Mouse (Mus musculus): Measurements from ENCODE around the gene Hist2h3c2. TPM values are rescaled to one million over a fixed set of nuclear protein-coding genes. Genes with fewer than 3 reads are reported as not detected.
"Not testable (repeated sequence)": the region's sequence is repeated elsewhere in the genome, so short reads cannot be mapped to it uniquely, and the experiment has no call there.

Hist2h3c2 gene
- polyA plus RNA-seq, 1 experiment from 2014 or later: 9.1 TPM

GRCm38 (mm10) chr3:96269511-96270474 lies 30.9 kb upstream of the Hist2h3c2 start, which contains the start of gene Hist2h2bb:
Hist2h2bb (plus strand) TSS chr3:96269752.
- H3K4me1 ChIP-seq (ENCODE audit: control insufficient read depth, insufficient read depth, low read length): peaks cover under 1% of the 10 kb centered on the region; the same call in 1 of the 2 replicates
- peak; percentile 100 for DNase-seq (ENCODE audit: low spot score)
- H3K27ac ChIP-seq (ENCODE audit: low read depth, low read length): peak within 1 kb of the TSS; percentile 97
- H3K36me3 ChIP-seq (ENCODE audit: control insufficient read depth, insufficient read depth, low read length): no peaks in the 10 kb centered on the region
- no peaks in the 10 kb centered on the region for H3K9me3 ChIP-seq (replicated peaks; ENCODE audit: control insufficient read depth, low read length)
- H3K9ac ChIP-seq (ENCODE audit: low read length): peak within 1 kb of the TSS; percentile 72
- H3K27me3 ChIP-seq (replicated peaks; ENCODE audit: control insufficient read depth, insufficient read depth, low read length): no peaks in the 10 kb centered on the region
- H3K4me2 ChIP-seq (ENCODE audit: low read length): peak within 1 kb of the TSS; percentile 72
- H3K4me3 ChIP-seq (ENCODE audit: low read depth, low read length): peak within 1 kb of the TSS; percentile 38
- peak; percentile 96 for ATAC-seq
- under 1% methylated on average over 45 of the region's 45 CpGs for WGBS

- Histone ChIP-seq H3K9ac (ENCODE audit: low read length) (peak overlapping the region; percentile 70), H3K27ac (ENCODE audit: low read depth, low read length) (peak overlapping the region; percentile 97), H3K4me2 (ENCODE audit: low read length) (peak overlapping the region; percentile 72), H3K4me3 (ENCODE audit: low read depth, low read length) (peak overlapping the region; percentile 38)
- peak; percentile 49 for ATAC-seq
- H3K27me3 ChIP-seq (replicated peaks; ENCODE audit: control insufficient read depth, insufficient read depth, low read length); H3K4me1 ChIP-seq (ENCODE audit: control insufficient read depth, insufficient read depth, low read length); H3K36me3 ChIP-seq (ENCODE audit: control insufficient read depth, insufficient read depth, low read length); H3K9me3 ChIP-seq (replicated peaks; ENCODE audit: control insufficient read depth, low read length); DNase-seq (ENCODE audit: low spot score): not testable (repeated sequence)
- WGBS: under 1% methylated on average over 9 of the region's 44 CpGs
These were observed 29.9 kb upstream of the Hist2h3c2 start for GRCm38 (mm10) chr3:96268776-96269378.

GRCm38 (mm10) chr3:96268051-96268775 lies 29.3 kb upstream of the Hist2h3c2 start, which contains the start of gene Hist2h3b:
Hist2h3b (plus strand) TSS chr3:96268654.
- ATAC-seq: peak; percentile 70
- 14% methylated on average over 28 of the region's 30 CpGs for WGBS
- peak within 1 kb of the TSS; percentile 38 for H3K4me3 ChIP-seq (ENCODE audit: low read depth, low read length)

GRCm38 (mm10) chr3:96267541-96267940 lies 28.6 kb upstream of the Hist2h3c2 start:
- 77% methylated on average over 4 of the region's 4 CpGs for WGBS
- H3K4me3 ChIP-seq (ENCODE audit: low read depth, low read length): no peak overlapping the region
- peaks cover 12% of the 10 kb centered on the region for H3K4me1 ChIP-seq (ENCODE audit: control insufficient read depth, insufficient read depth, low read length)
- DNase-seq (ENCODE audit: low spot score) (no peak), ATAC-seq (no peak)
- H3K27me3 ChIP-seq (replicated peaks; ENCODE audit: control insufficient read depth, insufficient read depth, low read length): no peaks in the 10 kb centered on the region
- no peaks in the 10 kb centered on the region for H3K36me3 ChIP-seq (ENCODE audit: control insufficient read depth, insufficient read depth, low read length)
- peak overlapping the region; percentile 18; the same call in 1 of the 2 replicates for H3K9ac ChIP-seq (ENCODE audit: low read length)
- H3K27ac ChIP-seq (ENCODE audit: low read depth, low read length): peak overlapping the region; percentile 83
- no peaks in the 10 kb centered on the region for H3K9me3 ChIP-seq (replicated peaks; ENCODE audit: control insufficient read depth, low read length)
- peak overlapping the region; percentile 56 for H3K4me2 ChIP-seq (ENCODE audit: low read length)

More at GRCm38 (mm10) chr3:96268051-96268775, 29.3 kb upstream of the Hist2h3c2 start, which contains the start of gene Hist2h3b:
- Histone ChIP-seq H3K27ac (ENCODE audit: low read depth, low read length) (peak within 1 kb of the TSS; percentile 97), H3K4me2 (ENCODE audit: low read length) (peak within 1 kb of the TSS; percentile 72), H3K9me3 (replicated peaks; ENCODE audit: control insufficient read depth, low read length) (no peaks in the 10 kb centered on the region), H3K9ac (ENCODE audit: low read length) (peak within 1 kb of the TSS; percentile 70), H3K36me3 (ENCODE audit: control insufficient read depth, insufficient read depth, low read length) (no peaks in the 10 kb centered on the region), H3K4me1 (ENCODE audit: control insufficient read depth, insufficient read depth, low read length) (peaks cover 12% of the 10 kb centered on the region), H3K27me3 (replicated peaks; ENCODE audit: control insufficient read depth, insufficient read depth, low read length) (no peaks in the 10 kb centered on the region)
- DNase-seq (ENCODE audit: low spot score): peak; percentile 95

GRCm38 (mm10) chr3:96266132-96266710 lies 27.3 kb upstream of the Hist2h3c2 start:
- no peaks in the 10 kb centered on the region for H3K9me3 ChIP-seq (replicated peaks; ENCODE audit: control insufficient read depth, low read length)
- no peak overlapping the region for H3K4me2 ChIP-seq (ENCODE audit: low read length)
- no peak overlapping the region for H3K27ac ChIP-seq (ENCODE audit: low read depth, low read length)
- H3K4me3 ChIP-seq (ENCODE audit: low read depth, low read length): no peak overlapping the region
- H3K4me1 ChIP-seq (ENCODE audit: control insufficient read depth, insufficient read depth, low read length): peaks cover 18% of the 10 kb centered on the region
- 92% methylated on average over 8 of the region's 8 CpGs for WGBS
- H3K9ac ChIP-seq (ENCODE audit: low read length): no peak overlapping the region
- no peaks in the 10 kb centered on the region for H3K36me3 ChIP-seq (ENCODE audit: control insufficient read depth, insufficient read depth, low read length)
- no peaks in the 10 kb centered on the region for H3K27me3 ChIP-seq (replicated peaks; ENCODE audit: control insufficient read depth, insufficient read depth, low read length)
- DNase-seq (ENCODE audit: low spot score) (no peak), ATAC-seq (no peak)

- Histone ChIP-seq H3K4me2 (ENCODE audit: low read length) (peak overlapping the region; percentile 84), H3K4me1 (ENCODE audit: control insufficient read depth, insufficient read depth, low read length) (peaks cover 18% of the 10 kb centered on the region), H3K27ac (ENCODE audit: low read depth, low read length) (peak overlapping the region; percentile 98; the same call in 1 of the 2 replicates), H3K36me3 (ENCODE audit: control insufficient read depth, insufficient read depth, low read length) (no peaks in the 10 kb centered on the region), H3K9me3 (replicated peaks; ENCODE audit: control insufficient read depth, low read length) (no peaks in the 10 kb centered on the region), H3K27me3 (replicated peaks; ENCODE audit: control insufficient read depth, insufficient read depth, low read length) (no peaks in the 10 kb centered on the region), H3K4me3 (ENCODE audit: low read depth, low read length) (0 out of 2 replicates have a peak overlapping the region, but pooled peaks have one; percentile 55), H3K9ac (ENCODE audit: low read length) (peak overlapping the region; percentile 72)
- WGBS: 74% methylated on average over 7 of the region's 7 CpGs
- DNase-seq (ENCODE audit: low spot score) (no peak), ATAC-seq (no peak)
These were observed 25.6 kb upstream of the Hist2h3c2 start for GRCm38 (mm10) chr3:96264404-96264949.

GRCm38 (mm10) chr3:96263558-96264403 lies 24.9 kb upstream of the Hist2h3c2 start:
- DNase-seq (ENCODE audit: low spot score) (no peak), ATAC-seq (peak; percentile 43)
- H3K4me3 ChIP-seq (ENCODE audit: low read depth, low read length): peak overlapping the region; percentile 55
- WGBS: 7% methylated on average over 27 of the region's 27 CpGs
- H3K9me3 ChIP-seq (replicated peaks; ENCODE audit: control insufficient read depth, low read length): no peaks in the 10 kb centered on the region
- no peaks in the 10 kb centered on the region for H3K36me3 ChIP-seq (ENCODE audit: control insufficient read depth, insufficient read depth, low read length)
- peak overlapping the region; percentile 84 for H3K4me2 ChIP-seq (ENCODE audit: low read length)
- H3K4me1 ChIP-seq (ENCODE audit: control insufficient read depth, insufficient read depth, low read length): peaks cover 18% of the 10 kb centered on the region
- no peaks in the 10 kb centered on the region for H3K27me3 ChIP-seq (replicated peaks; ENCODE audit: control insufficient read depth, insufficient read depth, low read length)
- peak overlapping the region; percentile 98 for H3K27ac ChIP-seq (ENCODE audit: low read depth, low read length)
- H3K9ac ChIP-seq (ENCODE audit: low read length): peak overlapping the region; percentile 72

All from forebrain, embryonic 14.5 days (tissue).